Mouse (Mus musculus) cerebellum, adult 2 months (tissue): ENCODE results near the gene Olfr657. TPM values are rescaled to one million over a fixed set of nuclear protein-coding genes. Genes with fewer than 3 reads are reported as not detected.

Experiments
- DNase-seq, 2 experiments: peaks; one replicate each; pipeline ENCODE4 v3.0.0; 2021
- H3K27ac ChIP-seq: fragments of 200-500 bp; 2 replicates; pipeline ENCODE4 v1.5.1; 2012; ENCODE audit warnings: low read length, control low read depth, inconsistent platforms; ENCODE audit not compliant: insufficient read depth
- H3K27me3 ChIP-seq: fragments of 200-500 bp; 2 replicates; pipeline ENCODE4 v1.6.1; 2012; ENCODE audit warnings: inconsistent platforms, mild to moderate bottlenecking, low read length, moderate library complexity; ENCODE audit not compliant: control insufficient read depth, insufficient read depth
- H3K4me1 ChIP-seq: fragments of 200-500 bp; 2 replicates; pipeline ENCODE4 v1.6.1; 2011; ENCODE audit warnings: low read length; ENCODE audit not compliant: control insufficient read depth, insufficient read depth
- H3K4me3 ChIP-seq: fragments of 200-500 bp; replicated peaks from 2 replicates; pipeline ENCODE3; 2011; ENCODE audit warnings: mild to moderate bottlenecking, low read depth, low read length, control low read depth; ENCODE audit not compliant: insufficient read depth
- CTCF ChIP-seq: fragments of 200-500 bp; IDR thresholded peaks from 2 replicates; pipeline ENCODE4 v1.5.1; 2011; ENCODE audit warnings: low read depth, mild to moderate bottlenecking, control low read depth, low read length, moderate library complexity, borderline replicate concordance; ENCODE audit not compliant: insufficient read depth
- POLR2A ChIP-seq: fragments of 200-500 bp; IDR thresholded peaks from 2 replicates; pipeline ENCODE4 v1.6.1; 2011; ENCODE audit warnings: low read length, control low read depth, borderline replicate concordance; ENCODE audit not compliant: insufficient read depth
- WGBS: fragments of 180-500 bp; shearing (Covaris S2); methylation state at CpG from one replicate; pipeline ENCODE4 v1.1.7; 2018; 5-methylcytosine and 5-hydroxymethylcytosine counted together
- polyA plus RNA-seq: library from polyadenylated mRNA; depleted of rRNA; stranded (reverse); fragments of >200 nt; gene quantifications from 2 replicates; pipeline ENCODE4 v1.2.3, GENCODE M21; 2012; rRNA removed

Gene Olfr657
- not detected in 2 replicates for polyA plus RNA-seq

DNA sequence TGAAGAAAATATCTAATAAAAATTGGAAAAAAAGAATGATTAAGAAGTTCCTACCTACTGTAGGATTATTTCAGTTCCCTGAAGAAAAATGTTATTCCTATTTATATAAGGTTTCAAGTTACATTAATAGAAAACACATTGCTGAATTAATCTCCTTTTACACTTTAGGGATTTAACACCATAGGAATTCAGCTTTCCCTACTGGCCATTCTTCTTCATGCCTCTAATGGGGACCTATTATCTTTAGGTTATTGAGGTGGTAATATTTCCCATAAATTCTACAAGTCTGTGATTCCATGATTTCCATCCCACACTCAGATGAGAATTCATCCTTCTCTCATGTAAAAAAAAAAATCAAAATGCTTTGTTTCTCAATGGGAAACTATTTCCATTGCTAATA, at the start of gene Olfr657:
Gene Olfr657 (plus strand): TSS at position 301 of the 400 bp plus-strand sequence.
- no peak for TF ChIP-seq POLR2A
- TF ChIP-seq CTCF: no peak
- Histone ChIP-seq H3K4me3 (no peak within 1 kb of the TSS), H3K27ac (no peak within 1 kb of the TSS), H3K4me1 (no peaks in the 10 kb centered on the region), H3K27me3 (no peaks in the 10 kb centered on the region)
- no peak for DNase-seq

DNA sequence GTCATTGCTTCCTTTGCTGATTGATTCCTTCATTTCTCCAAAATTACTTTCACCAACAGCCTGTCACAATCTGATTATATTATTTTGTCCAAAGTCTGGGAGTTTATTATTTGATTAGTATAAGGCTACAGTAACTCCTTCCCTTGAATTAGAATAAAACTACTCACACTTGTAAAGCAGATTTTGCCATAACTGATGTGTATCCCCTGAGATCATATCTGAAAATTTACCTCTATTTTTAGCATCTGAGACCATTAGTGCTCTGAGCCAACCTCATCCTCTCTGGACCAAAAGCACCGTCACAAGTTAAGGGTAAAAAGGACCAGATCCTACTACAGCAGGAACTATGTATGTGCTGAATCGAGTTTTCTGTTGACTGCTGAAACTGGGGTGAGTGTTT, 47.6 kb upstream of the Olfr657 start, which contains the start of gene Olfr653:
Gene Olfr653 (plus strand): TSS at position 301 of the 400 bp plus-strand sequence.
- Histone ChIP-seq H3K4me1 (no peaks in the 10 kb centered on the region), H3K4me3 (no peak within 1 kb of the TSS), H3K27me3 (no peaks in the 10 kb centered on the region), H3K27ac (no peak within 1 kb of the TSS)
- 66% methylated on average over 2 of the region's 2 CpGs for WGBS
- no peak for DNase-seq
- no peak for TF ChIP-seq CTCF

DNA sequence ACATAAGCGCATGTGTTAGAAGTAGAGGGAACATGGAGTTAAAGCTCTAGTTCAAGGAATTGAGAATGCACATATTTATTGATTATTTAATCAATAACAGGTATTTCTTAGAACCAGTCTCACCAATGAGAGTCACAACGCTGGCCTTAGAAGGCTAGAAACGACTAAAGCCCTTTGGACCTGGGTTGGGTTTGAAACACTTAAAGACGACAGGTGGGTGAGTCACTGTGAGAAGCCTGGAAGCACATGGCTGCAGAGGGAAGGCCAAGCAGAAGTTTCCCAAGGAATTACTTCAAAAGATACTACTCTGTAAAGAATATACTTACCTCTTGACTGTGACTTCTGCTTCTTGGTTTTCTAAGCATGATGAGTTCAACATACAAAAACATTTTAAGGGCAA, 43.7 kb upstream of the Olfr657 start:
- Histone ChIP-seq H3K27me3 (no peaks in the 10 kb centered on the region), H3K27ac (no peak overlapping the region), H3K4me3 (no peak overlapping the region), H3K4me1 (no peaks in the 10 kb centered on the region)
- 92% methylated on average over 4 of the region's 4 CpGs for WGBS
- DNase-seq: no peak
- no peak for TF ChIP-seq POLR2A

DNA sequence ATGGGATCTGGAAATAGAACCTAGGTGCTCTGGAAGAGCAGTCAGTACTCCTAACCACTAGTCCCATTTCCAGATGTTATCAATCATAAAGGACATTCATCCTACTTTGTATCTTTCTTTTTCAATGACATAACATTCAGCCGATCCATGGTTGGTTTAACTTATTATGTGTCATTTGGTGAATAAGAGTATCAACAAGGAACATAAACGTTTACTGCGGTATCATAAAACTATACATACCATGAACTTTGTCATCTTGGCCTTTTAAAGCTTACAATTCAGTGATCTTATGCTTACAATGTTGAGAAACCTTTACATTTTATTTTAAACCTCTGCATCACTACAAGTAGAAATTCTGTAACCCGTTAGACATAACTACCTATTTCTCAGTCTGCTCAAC, 43.2 kb upstream of the Olfr657 start:
- TF ChIP-seq POLR2A (no peak), CTCF (no peak)
- no peak for DNase-seq
- Histone ChIP-seq H3K27me3 (no peaks in the 10 kb centered on the region), H3K4me3 (no peak overlapping the region), H3K4me1 (no peaks in the 10 kb centered on the region), H3K27ac (no peak overlapping the region)
- 87% methylated on average over 4 of the region's 4 CpGs for WGBS

DNA sequence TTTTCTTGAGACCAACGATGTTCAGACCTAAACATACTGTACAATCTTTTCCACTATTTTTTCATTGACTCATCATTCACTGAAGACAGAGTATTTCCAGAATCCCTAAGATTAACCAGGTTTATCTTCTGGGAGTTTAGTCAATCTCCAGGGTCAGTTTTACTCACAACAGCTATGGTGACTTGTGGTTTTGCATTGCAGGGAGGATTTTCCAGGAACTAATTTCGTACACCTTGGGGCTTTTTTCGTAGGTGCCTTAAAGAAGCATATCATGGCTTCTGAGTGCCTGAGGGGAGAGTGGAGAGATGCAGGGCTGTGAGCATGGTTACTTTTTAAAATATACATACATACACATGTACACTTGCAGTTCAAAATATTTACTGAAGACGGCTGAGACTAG, 37.9 kb upstream of the Olfr657 start, which contains the start of gene Olfr654:
Gene Olfr654 (plus strand): TSS at position 301 of the 400 bp plus-strand sequence.
- no peak for DNase-seq
- no peak within 1 kb of the TSS for H3K4me3 ChIP-seq
- H3K27ac ChIP-seq: no peak within 1 kb of the TSS
- TF ChIP-seq CTCF (no peak), POLR2A (no peak)
- WGBS: 87% methylated on average over 4 of the region's 4 CpGs
- no peaks in the 10 kb centered on the region for H3K27me3 ChIP-seq
- H3K4me1 ChIP-seq: no peaks in the 10 kb centered on the region

DNA sequence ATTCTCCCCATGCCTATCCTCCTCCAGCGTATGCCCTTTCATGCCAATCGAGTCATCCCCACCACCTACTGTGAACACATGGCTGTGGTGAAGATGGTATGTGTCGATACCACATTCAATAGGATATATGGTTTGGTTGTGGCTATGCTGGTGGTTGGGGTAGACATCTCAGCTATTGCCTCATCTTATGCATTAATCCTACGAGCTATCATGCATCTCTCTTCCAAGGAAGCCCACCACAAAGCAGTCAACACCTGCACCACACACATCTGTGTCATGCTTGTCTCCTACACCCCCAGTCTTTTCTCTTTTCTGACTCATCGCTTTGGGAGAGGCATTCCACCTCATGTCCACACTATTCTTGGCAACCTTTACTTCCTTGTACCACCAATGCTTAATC, 36.3 kb upstream of the Olfr657 start:
- no peak for DNase-seq
- 83% methylated on average over 5 of the region's 5 CpGs for WGBS
- TF ChIP-seq POLR2A: no peak
- Histone ChIP-seq H3K4me1 (no peaks in the 10 kb centered on the region), H3K27ac (no peak overlapping the region), H3K27me3 (no peaks in the 10 kb centered on the region), H3K4me3 (no peak overlapping the region)

DNA sequence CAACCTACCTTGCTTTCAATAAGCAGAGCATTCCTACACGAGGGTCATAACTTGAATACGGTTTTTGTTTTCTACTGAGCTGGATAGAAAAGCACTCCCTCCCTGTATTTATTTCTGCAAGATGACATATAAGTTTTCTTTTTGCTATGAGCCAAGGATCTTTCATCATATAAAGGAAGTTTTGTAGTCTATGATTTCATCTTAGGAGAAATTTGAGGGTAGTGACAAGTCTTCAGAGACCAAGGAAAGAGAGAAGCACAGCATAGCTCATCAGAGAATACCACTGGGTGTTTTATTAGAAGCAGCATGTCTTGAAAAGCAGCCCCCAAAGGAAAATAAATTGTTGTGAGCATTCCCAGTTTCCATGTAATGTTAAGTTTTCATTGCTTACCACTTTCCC, 22.9 kb upstream of the Olfr657 start, which contains the start of gene Olfr655:
Gene Olfr655 (minus strand): TSS at position 101 of the 400 bp plus-strand sequence.
- TF ChIP-seq CTCF: no peak
- TF ChIP-seq POLR2A: no peak
- DNase-seq: no peak
- 87% methylated on average over 2 of the region's 2 CpGs for WGBS
- Histone ChIP-seq H3K4me3 (no peak within 1 kb of the TSS), H3K27ac (no peak within 1 kb of the TSS), H3K4me1 (no peaks in the 10 kb centered on the region), H3K27me3 (no peaks in the 10 kb centered on the region; the same call in 1 of the 2 replicates)

DNA sequence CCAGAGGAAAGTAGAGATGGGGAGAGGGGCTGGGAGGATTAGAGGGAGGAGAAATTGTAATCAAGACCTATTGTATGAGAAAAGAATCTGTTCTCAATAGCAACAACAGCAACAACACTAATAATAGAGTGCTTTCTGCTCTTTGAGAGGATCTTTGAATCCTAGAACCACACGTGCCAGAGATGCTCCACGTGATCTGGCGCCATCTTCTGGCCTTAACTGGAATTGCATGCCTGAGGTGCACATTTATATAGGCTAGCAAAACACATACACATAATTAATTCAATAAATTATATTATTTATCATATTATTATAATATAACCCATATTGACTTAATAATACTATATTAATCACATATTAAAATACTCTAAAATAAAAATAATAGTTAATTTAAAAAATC, 21.4 kb upstream of the Olfr657 start:
- Histone ChIP-seq H3K4me1 (no peaks in the 10 kb centered on the region), H3K27ac (no peak overlapping the region), H3K4me3 (no peak overlapping the region), H3K27me3 (no peaks in the 10 kb centered on the region)
- DNase-seq: no peak
- TF ChIP-seq CTCF: no peak
- WGBS: 6% methylated on average over 3 of the region's 3 CpGs

DNA sequence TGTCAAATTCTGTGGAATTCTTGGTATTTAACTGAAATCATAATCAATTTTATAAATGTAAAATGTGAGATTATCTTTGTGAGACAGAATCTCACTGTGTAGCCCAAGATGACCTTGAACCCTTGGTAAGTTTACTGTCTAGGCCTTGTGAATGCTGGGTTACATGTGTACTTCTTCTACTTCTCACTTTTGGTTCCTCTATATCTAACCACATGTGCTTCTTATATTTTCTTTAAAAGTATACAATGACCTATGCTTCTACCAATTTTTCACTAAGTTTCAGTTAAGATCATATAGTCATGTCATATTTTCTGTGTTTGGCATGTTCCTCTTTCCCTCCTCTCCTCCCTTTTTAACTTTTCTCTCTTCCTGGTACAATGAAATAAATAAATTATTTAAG, 19.9 kb upstream of the Olfr657 start:
- Histone ChIP-seq H3K27ac (no peak overlapping the region), H3K27me3 (no peaks in the 10 kb centered on the region), H3K4me3 (no peak overlapping the region), H3K4me1 (no peaks in the 10 kb centered on the region)
- no peak for DNase-seq
- TF ChIP-seq CTCF (no peak), POLR2A (no peak)
